Mouse (Mus musculus) ES-Bruce4 (cell line): ENCODE results near the gene Smarca4.

ENCODE experiments used
- CTCF ChIP-seq: IDR thresholded peaks from one replicate; pipeline ENCODE4 v1.8.1; 2011; ENCODE audit warnings: low read depth, low read length
- POLR2A ChIP-seq: IDR thresholded peaks from one replicate; pipeline ENCODE4 v1.8.1; 2011; ENCODE audit warnings: low read length; ENCODE audit not compliant: insufficient read depth

DNA sequence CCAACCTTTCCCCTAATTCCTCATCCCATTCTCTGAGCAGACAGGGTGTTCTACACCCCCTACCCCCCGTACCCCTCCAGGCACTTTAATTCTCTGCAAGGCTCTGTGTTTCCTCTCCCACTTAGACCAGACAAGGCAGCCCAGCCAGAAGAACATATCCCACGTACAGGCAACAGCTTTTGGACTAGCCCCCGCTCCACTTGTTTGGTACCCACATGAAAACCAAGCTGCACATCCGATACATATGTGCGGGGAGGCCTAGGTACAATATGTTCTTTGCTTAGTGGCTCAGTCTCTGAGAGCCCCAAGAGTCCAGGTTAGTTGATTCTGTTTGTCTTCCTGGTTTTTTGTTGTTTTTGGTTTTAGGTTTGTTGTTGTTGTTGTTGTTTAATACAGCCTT is 46.1 kb downstream of the Smarca4 start:
- TF ChIP-seq CTCF = no peak
- TF ChIP-seq POLR2A = no peak
